Mouse (Mus musculus) lung, adult 2 months (tissue): ENCODE measurements around the gene Nol7.

Experiments
- CTCF ChIP-seq: fragments of 200-500 bp; IDR thresholded peaks from 2 replicates; pipeline ENCODE4 v1.5.1; 2011; ENCODE audit warnings: mild to moderate bottlenecking, low read length, control low read depth; ENCODE audit not compliant: insufficient read depth
- POLR2A ChIP-seq: fragments of 200-500 bp; IDR thresholded peaks from 2 replicates; pipeline ENCODE4 v1.6.1; 2011; ENCODE audit warnings: low read depth, mild to moderate bottlenecking, control low read depth, low read length, borderline replicate concordance; ENCODE audit errors: extremely low read depth

DNA sequence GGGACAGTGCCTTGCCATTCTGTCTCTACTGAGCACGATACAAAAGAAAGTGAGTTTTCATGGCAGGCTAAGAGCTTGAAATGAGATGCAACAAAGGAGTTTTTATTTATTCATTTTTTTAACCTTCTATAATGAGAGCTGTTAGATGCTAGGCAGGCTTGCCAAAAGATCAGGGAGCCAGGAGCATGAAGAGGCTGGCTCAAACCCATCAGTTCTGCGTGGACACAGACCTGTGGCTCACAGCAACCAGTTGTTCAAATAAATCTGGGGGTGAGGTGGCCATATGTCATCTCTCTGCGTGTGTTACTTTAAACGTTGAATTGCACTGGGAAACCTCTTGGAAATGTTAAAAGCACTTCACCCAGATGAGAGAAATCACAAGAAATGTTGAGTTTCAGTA is 44.8 kb upstream of the Nol7 start:
- TF ChIP-seq CTCF (no peak), POLR2A (no peak)
